Mouse (Mus musculus): Measurements from ENCODE around the gene Myadml2.
"Not testable (repeated sequence)": the region's sequence is repeated elsewhere in the genome, so short reads cannot be mapped to it uniquely, and the experiment has no call there.

The Myadml2 gene

GRCm38 (mm10) chr11:120648001-120648476, at the start of gene Myadml2:
TSS of gene Myadml2 (minus strand) at chr11:120648158.
- in situ Hi-C loops (cut with MboI, MseI), result no loop called here

- in situ Hi-C loops (cut with MboI, MseI), result loop anchor here (10.0 kb wide), 1 partner anchor 313 kb away; no protein-coding TSS in a partner anchor
These were observed 49.8 kb upstream of the Myadml2 start for GRCm38 (mm10) chr11:120697741-120698140.

DNA sequence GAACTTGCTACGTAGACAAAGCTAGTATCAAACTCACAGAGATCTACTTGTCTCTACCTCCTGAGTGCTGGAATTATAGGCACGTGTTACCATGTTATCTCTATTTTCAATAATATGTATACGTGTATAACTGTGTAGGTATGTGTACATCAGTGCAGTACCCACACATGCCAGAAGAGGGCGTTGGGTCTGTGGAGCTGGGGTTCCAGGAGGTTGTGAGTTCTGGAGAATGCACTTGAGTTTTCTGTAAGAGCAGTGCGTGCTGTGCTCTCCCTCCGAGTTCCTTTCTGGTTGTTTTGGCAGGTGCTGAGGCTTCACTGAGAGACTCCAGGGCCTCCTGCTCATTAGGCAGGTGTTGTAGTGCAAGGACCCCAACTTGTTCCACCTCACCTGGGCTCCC, 48.6 kb upstream of the Myadml2 start:
- in situ Hi-C loops (cut with MboI, MseI), result loop anchor here (10.0 kb wide), 1 partner anchor 312 kb away; no protein-coding TSS in a partner anchor

DNA sequence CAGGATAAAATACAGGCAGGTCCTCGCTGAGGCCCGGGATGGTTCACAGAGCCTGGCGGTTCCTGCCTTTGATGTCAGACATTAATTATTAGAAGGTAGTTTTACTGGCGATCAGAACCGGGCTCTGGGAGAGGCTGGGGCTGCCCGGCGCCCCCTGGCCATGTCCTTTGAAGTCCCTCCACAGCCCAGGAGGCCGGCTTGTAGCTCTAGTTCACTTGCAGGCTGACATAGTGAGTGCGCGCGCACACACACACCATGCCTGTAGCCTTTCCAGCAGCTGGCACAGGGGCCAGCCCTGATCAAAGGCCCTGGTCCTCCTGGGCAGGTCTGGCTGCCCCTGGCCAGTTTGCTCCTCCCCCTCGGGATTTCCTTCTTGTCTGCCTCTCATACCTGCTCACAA, 47.7 kb upstream of the Myadml2 start:
- in situ Hi-C loops (cut with MboI, MseI), result loop anchor here (10.0 kb wide), 1 partner anchor 311 kb away; no protein-coding TSS in a partner anchor

DNA sequence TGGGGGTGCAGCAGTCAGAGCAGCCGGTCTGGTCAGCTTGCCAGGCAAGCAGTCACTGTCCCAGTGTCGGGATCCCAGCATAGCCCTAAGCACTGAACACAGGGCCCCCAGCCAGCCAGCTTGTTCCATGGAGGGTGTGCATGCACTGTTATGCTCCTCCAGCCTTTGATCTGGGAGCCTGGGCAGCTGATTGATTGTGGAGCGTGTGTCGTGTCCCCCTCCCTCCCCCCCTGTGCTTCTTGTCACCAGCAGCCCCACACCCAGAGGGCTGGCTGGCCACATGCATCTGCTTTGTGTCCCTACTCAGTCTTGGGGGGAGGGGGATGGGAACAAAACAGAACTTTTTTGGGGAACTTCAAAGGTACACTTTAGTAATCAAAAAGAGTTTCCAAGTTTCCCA, 47.2 kb upstream of the Myadml2 start:
- in situ Hi-C loops (cut with MboI, MseI), result loop anchor here (10.0 kb wide), 1 partner anchor 310 kb away; no protein-coding TSS in a partner anchor

- in situ Hi-C loops (cut with MboI, MseI), result loop anchor here (10.0 kb wide), 1 partner anchor 309 kb away; no protein-coding TSS in a partner anchor
These were observed 45.5 kb upstream of the Myadml2 start for GRCm38 (mm10) chr11:120693461-120693860.

- in situ Hi-C loops (cut with MboI, MseI), result loop anchor here (10.0 kb wide), 1 partner anchor 308 kb away; no protein-coding TSS in a partner anchor
These were observed 44.6 kb upstream of the Myadml2 start for GRCm38 (mm10) chr11:120692471-120693011.

DNA sequence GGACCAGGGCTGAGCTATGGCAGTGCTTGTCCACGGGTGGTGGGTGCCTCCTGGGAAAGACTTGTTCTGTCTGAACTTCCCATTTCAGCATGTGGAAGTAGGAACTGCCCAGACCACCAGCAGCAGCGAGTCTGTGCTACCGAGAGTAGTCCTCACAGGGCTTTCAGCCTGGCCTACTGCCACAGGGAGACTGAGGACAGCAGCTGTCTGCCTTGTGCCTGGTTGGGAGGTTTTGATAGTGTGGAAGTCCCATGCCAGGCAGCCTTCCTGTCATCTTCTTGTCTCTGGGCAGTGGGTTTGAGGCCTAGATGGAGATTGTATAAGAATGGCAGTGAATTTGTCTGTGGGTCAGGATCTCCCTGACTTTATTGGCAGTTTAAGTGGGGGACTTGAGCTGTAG, 41.4 kb upstream of the Myadml2 start:
- in situ Hi-C loops (cut with MboI, MseI), result no loop called here

GRCm38 (mm10) chr11:120686650-120687272, 38.8 kb upstream of the Myadml2 start:
- in situ Hi-C loops (cut with MboI, MseI), result no loop called here

DNA sequence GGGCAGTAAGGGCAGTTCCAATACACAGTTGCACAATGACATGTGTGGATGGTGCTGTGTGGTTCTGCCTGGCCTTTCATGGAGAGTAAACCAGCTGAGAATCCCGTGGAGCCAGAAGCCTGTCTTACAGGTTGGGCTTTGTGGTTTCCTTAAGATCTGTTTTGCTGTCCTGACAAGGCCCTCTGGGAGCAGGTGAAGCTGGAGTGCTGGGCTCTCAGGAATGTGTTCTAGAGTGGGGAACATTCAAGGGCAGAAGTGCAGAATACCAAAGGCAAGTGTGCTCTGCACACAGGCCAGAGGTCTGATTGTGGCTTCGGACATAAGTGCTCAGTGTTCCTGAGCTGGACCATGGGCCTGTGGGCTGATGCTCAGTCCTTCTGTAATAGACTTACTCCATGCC, 36.7 kb upstream of the Myadml2 start:
- in situ Hi-C loops (cut with MboI, MseI), result no loop called here

- in situ Hi-C loops (cut with MboI, MseI), result no loop called here
These were observed 36.1 kb upstream of the Myadml2 start for GRCm38 (mm10) chr11:120684086-120684485.

DNA sequence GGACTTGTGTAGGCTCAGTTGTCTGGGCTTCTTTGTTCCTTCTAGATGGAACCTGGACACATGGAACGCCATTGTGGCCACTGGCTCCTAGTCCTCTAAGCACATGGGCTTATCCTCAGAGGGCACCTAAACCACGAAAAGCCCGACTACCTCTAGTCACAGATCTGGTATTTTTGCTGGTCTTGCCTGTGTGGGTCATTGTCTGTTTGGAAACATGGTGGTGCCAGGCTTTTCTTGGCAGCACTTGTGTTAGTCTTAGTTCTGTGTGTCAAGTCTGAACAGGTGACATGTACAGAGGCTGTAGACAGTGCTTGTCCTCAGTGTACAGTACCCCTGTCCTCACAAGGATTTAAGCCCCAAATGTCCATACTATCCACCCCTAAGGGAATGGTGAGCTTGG, 35.6 kb upstream of the Myadml2 start:
- in situ Hi-C loops (cut with MboI, MseI), result no loop called here

GRCm38 (mm10) chr11:120682683-120683082, 34.7 kb upstream of the Myadml2 start:
- in situ Hi-C loops (cut with MboI, MseI), result no loop called here

DNA sequence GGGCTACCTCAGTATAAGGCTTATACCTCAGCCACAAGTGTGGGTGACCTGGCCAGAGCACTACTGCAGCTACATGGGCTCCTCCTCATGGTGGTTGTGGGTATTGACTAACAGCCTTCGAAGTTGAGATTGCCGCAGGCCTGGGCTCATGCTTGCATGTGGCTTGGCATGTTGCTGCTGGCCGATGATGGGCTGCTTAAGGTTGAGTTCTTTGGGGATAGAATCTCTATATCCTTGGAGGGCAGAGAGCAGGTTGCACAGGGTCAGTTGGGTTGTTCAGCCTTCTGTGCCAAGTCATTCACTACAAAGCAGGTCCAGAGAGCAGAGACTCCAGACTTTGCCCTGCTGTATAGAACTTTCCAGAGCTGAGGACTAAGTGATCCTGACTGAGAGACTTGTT, 32.0 kb upstream of the Myadml2 start:
- in situ Hi-C loops (cut with MboI, MseI), result no loop called here

DNA sequence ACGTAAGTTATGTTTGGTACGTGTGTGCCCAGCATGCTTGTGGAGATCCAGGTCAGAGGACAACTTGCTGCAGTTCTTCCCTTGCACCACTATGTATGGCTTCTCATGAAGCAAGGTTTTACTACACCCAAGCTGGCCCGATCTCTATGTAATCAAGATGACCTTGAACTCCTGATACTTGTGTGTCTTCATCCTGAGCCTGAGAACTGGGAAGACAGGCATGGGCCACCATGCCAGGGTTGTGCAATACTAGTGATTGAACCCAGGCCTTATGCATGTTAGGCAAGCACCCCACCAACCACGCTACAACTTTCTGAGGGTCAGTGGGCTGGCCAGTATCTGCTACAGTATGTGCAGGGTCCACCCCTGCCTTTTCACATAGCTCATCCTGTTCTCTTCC, 29.0 kb upstream of the Myadml2 start:
- in situ Hi-C loops (cut with MboI, MseI), result no loop called here

DNA sequence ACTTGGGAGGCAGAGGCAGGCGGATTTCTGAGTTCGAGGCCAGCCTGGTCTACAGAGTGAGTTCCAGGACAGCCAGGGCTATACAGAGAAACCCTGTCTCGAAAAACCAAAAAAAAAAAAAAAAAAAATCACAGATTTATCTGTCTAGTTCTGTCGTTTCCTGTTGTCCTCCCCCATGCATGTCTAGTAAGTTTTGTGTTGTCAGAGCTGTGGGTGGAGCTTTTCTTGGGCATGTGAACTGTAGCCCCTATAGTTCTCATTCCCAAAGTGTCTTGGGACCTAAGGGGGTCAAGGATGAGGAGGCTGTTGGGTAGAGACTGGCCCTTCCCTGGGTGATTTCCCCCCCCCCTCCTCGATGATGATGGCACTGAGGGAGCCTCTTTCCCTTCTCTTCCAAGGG, 27.9 kb upstream of the Myadml2 start:
- in situ Hi-C loops (cut with MboI, MseI), result not testable (repeated sequence)

- in situ Hi-C loops (cut with MboI, MseI), result no loop called here
These were observed 25.7 kb upstream of the Myadml2 start for GRCm38 (mm10) chr11:120673594-120674122.

- in situ Hi-C loops (cut with MboI, MseI), result no loop called here
These were observed 25.0 kb upstream of the Myadml2 start, which contains the start of gene Aspscr1 for GRCm38 (mm10) chr11:120672687-120673593. TSS of gene Aspscr1 (plus strand) at chr11:120672973.

DNA sequence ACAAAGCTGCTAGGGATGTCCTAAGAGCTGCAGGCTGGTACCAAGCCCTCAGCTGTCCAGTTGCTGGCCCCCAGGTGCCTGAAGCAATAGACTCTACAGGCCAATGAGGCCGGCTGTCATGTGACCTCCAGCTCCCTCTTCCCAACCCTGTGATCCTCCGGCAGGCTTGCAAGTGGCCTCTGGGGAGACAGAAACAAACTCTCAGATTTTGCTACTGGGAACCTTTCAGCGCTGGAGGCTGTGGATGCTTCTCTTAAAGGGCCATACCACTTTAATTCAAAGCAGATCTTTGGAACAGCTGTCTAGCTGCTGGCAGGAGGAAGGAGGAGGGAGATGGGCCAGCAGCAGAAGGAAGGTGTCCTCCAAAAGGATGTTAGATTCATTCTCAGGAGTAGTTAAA, 18.7 kb upstream of the Myadml2 start:
- in situ Hi-C loops (cut with MboI, MseI), result no loop called here

DNA sequence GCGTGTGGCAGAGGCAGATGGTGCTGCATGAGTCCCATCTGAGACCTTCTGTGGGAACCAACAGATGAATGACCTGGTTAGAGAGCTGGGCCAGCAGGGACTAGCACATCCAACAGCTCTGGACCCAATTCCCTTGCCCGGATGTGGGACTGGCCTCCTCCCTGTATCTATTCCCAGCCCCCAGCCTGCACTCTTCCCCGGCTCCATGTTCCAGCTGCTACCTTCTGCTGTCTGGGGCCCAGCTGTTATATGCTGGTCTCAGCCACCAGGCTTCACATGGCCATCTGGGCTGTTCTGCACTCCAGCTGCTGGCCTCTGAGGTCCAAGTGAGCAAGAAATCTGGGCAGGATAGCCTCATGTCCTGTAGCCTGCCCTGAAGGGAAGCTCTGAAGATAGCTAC, 17.4 kb upstream of the Myadml2 start:
- in situ Hi-C loops (cut with MboI, MseI), result no loop called here

GRCm38 (mm10) chr11:120663714-120664113, 15.8 kb upstream of the Myadml2 start:
- in situ Hi-C loops (cut with MboI, MseI), result no loop called here

DNA sequence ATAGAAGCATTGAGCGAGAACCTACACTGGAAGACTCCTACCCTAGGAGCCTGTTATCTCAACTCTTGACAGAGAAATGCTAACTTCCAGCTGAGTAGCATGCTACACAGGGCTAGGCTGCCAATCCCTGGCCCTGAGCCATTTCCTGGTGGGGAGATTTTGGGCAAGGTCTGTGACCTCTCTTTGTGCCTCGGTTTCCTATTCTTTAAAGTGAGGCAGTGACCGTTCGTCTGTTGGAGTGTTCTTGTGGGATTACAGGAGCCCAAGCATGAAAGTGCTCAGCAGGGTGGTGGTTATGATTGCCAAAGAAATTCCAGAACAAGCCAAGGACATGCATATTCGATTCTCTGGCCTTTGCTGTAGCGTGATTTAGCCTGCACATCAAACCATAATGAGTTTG, 14.8 kb upstream of the Myadml2 start:
- in situ Hi-C loops (cut with MboI, MseI), result no loop called here

Data from T-helper 2 cell (primary cell).